Mouse (Mus musculus) megakaryocyte, embryonic 14.5 days (primary cell): ENCODE results near the gene Gbp2b.

ENCODE experiments used
- FLI1 ChIP-seq: IDR thresholded peaks from 2 replicates; pipeline ENCODE4 v1.6.1; 2012; ENCODE audit warnings: low read length, inconsistent platforms, mixed read lengths
- GATA1 ChIP-seq: IDR thresholded peaks from 3 replicates; pipeline ENCODE4 v1.6.1; 2012; ENCODE audit warnings: mixed read lengths, low read length, inconsistent platforms, borderline replicate concordance

DNA sequence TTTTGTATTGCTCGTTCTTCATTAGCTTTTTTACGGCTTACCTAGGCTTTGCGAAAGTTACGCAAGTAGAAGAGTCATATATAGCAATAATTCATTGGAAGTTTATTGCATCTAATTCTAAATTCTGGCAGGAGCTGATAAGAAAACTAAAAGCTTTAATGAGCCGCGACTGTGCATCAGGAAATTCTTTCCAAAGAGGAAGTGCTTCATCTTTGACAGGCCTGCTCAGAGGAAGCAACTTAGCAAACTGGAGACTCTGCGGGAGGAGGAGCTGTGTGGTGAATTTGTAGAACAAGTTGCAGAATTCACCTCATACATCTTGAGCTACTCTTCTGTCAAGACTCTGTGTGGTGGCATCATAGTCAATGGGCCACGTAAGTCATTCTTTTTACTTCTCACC, 35.7 kb downstream of the Gbp2b start:
- TF ChIP-seq GATA1 = no peak
- no peak for TF ChIP-seq FLI1
